Mouse (Mus musculus): ENCODE data around the gene Eif2s1. TPM values are rescaled to one million over a fixed set of nuclear protein-coding genes. Genes with fewer than 3 reads are reported as not detected.

Eif2s1 gene
- polyA plus RNA-seq (2015; fragmentation: Nextera tagmentation; extraction: Ambion mirVana): 152 and 167 TPM in 2 replicates

DNA sequence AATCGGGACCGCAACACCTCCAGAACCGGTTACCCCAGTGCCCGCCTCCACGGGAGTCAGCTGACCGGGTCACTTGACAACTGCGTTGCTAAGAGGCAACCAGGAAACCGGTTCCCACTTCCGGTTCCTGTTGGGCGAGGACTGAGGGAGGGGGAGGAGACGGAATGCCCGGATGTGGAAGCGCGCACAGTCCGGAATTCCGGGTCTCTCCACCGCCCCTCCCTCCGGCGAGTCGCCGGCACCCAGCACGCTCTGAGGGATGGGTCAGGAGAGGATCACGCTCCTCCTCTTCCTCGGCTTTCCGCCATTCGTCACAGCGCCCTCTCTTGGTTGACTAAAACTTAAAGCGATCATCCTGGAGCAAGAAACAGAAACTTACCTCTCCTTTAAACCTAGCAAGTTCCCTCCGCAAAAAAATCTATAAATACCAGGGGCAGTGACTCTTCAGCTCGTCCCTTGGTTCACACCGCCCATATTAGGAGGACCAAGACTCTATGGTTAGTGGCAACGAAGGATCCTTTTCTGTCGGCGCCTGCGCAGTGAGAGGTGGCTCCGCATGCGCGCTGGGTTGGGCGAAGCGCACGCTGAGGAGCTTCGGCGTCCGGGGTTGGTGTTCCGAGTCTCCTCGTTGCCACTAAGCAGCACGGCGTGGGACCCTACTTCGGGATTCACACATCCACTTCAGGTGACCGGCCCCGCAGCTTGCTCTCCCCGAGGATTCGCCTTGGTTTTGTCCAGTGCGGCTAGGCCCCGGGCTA, at the start of gene Eif2s1, which contains the start of gene Atp6v1d:
Gene Eif2s1 (plus strand): TSS at position 324 of the 758 bp plus-strand sequence.
Gene Atp6v1d (minus strand): TSS at position 143 of the 758 bp plus-strand sequence.
- peak; percentile 100 for ATAC-seq (ENCODE audit: extremely low read depth, insufficient number of reproducible peaks, low FRiP score, low TSS enrichment)
- under 1% methylated on average over 55 of the region's 55 CpGs for WGBS

DNA sequence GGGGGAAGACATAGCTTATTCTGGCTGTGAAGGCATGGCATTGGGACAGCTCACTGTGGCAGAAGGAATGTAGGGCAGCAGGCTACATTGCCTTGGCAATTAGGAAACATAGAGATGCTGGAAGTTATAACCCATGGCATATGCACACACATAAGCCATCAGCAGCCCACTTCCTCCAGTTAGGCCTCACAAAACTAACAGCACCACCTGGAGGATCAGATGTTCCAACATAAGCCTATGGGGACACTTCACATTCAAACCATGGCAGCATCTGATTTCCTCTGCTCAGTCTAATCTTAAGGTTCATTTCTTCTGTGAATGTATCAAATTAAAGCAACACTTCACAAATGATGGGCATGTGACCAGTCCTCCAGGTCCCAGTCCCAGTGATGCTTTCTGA, 47.2 kb upstream of the Eif2s1 start:
- ATAC-seq (ENCODE audit: extremely low read depth, insufficient number of reproducible peaks, low FRiP score, low TSS enrichment): no peak
- Histone ChIP-seq H3K27me3 (replicated peaks) (no peaks in the 10 kb centered on the region), H3K4me1 (peaks cover 4% of the 10 kb centered on the region; the same call in 1 of the 2 replicates), H3K9me3 (no peaks in the 10 kb centered on the region), H3K27ac (replicated peaks) (no peak overlapping the region), H3K9ac (no peak overlapping the region), H3K36me3 (peaks cover 31% of the 10 kb centered on the region), H3K4me3 (no peak overlapping the region), H3K4me2 (no peak overlapping the region)

More for the DNA sequence above, at the start of gene Eif2s1, which contains the start of gene Atp6v1d:
- H3K4me3 ChIP-seq: peak within 1 kb of the TSS; percentile 91
- H3K4me1 ChIP-seq: peaks cover 40% of the 10 kb centered on the region
- no peaks in the 10 kb centered on the region for H3K27me3 ChIP-seq (replicated peaks)
- no peaks in the 10 kb centered on the region for H3K9me3 ChIP-seq
- peak within 1 kb of the TSS; percentile 89 for H3K4me2 ChIP-seq
- peak within 1 kb of the TSS; percentile 96 for H3K9ac ChIP-seq
- H3K36me3 ChIP-seq: peaks cover 15% of the 10 kb centered on the region
- peak within 1 kb of the TSS; percentile 93 for H3K27ac ChIP-seq (replicated peaks)

DNA sequence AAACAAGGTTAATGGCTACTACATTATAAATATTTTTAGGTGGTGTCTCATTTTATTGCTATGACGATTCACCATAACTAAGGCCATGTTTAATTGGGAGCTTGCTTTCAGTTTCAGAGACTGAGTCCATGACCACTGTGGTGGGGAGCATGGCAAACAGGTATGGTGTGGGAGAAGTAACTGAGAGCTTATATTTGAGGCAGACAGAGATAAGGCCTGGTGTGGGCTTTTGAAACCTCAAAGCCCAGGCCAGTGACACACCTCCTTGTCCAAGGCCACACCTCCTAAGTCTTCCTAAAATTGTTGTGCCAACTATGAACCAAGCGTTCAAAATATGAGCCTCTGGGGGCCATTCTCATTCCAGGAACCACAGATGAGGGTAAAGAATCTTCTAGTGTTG, 27.1 kb upstream of the Eif2s1 start:
- 86% methylated on average over 2 of the region's 2 CpGs for WGBS
- no peak overlapping the region for H3K9ac ChIP-seq
- H3K4me1 ChIP-seq: no peaks in the 10 kb centered on the region
- no peak for ATAC-seq (ENCODE audit: extremely low read depth, insufficient number of reproducible peaks, low FRiP score, low TSS enrichment)
- H3K4me2 ChIP-seq: no peak overlapping the region
- H3K27ac ChIP-seq (replicated peaks): no peak overlapping the region
- no peak overlapping the region for H3K4me3 ChIP-seq
- peaks cover 74% of the 10 kb centered on the region for H3K36me3 ChIP-seq
- no peaks in the 10 kb centered on the region for H3K27me3 ChIP-seq (replicated peaks)
- no peaks in the 10 kb centered on the region for H3K9me3 ChIP-seq

DNA sequence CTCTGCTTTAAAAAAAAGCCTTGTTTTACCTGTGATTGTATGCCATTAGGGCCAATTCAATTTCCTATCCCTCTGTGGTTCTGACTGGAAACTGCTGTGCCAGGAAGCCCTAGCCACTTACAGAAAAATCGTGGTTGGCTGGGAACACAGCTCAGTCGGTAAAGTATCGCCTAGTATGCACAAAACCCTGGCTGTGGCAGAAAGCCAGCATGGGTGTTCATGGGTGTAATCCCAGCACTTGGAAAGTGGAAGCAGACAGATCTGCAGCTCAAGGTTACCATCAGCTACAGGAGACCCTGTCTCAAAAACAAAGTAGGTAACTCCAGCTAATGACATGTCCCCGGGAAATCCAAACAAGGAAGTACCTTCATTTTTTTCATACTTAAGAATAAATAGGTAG, 21.7 kb upstream of the Eif2s1 start:
- no peak overlapping the region for H3K27ac ChIP-seq (replicated peaks)
- no peak overlapping the region for H3K4me2 ChIP-seq
- no peak for ATAC-seq (ENCODE audit: extremely low read depth, insufficient number of reproducible peaks, low FRiP score, low TSS enrichment)
- peaks cover 6% of the 10 kb centered on the region; the same call in 1 of the 2 replicates for H3K4me1 ChIP-seq
- 84% methylated on average over 4 of the region's 4 CpGs for WGBS
- no peaks in the 10 kb centered on the region for H3K27me3 ChIP-seq (replicated peaks)
- peaks cover 88% of the 10 kb centered on the region for H3K36me3 ChIP-seq
- H3K4me3 ChIP-seq: no peak overlapping the region
- no peak overlapping the region for H3K9ac ChIP-seq
- no peaks in the 10 kb centered on the region for H3K9me3 ChIP-seq

DNA sequence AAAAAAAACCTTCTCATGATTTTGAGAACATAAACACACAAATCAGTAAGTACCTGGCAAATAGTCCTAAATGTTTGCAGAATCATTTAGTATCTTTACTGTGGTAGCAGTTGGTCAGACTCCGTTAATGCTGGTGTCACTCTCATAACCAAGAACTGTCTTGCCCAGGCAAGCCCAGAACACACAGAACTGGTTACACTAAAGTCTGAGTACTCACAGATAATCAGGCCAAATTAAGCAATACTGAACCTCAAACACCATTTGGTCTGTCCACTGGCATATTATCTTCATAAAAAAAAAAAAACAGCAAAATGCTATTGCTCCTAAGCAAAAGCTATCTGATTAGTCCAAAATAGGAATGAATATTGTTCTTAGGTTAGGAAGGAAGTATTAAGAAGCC, 19.2 kb upstream of the Eif2s1 start:
- Histone ChIP-seq H3K9ac (no peak overlapping the region), H3K4me3 (no peak overlapping the region), H3K27ac (replicated peaks) (no peak overlapping the region), H3K9me3 (no peaks in the 10 kb centered on the region), H3K36me3 (peaks cover 87% of the 10 kb centered on the region), H3K27me3 (replicated peaks) (no peaks in the 10 kb centered on the region), H3K4me1 (peaks cover 6% of the 10 kb centered on the region; the same call in 1 of the 2 replicates), H3K4me2 (no peak overlapping the region)
- WGBS: 82% methylated on average over 1 of the region's 1 CpGs
- no peak for ATAC-seq (ENCODE audit: extremely low read depth, insufficient number of reproducible peaks, low FRiP score, low TSS enrichment)

DNA sequence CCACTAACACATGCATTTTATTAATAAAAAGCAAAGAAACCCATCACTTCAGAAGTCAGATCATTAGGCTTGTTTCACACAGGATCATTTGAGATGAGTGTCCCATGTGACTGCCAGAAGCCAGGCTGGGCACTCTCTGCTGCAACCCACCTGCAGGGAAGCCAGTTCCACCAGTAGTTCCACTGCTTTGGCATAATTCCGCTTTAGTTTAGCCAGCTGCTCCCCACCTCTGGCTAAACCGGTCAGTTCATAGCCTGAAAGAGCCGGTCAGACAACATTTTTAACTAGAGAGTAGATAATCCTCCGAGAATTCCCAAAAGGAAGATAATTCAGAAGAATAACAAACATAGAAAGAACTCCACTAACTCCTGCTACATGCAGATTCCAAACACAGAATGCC, 13.4 kb upstream of the Eif2s1 start:
- Histone ChIP-seq H3K36me3 (peaks cover 75% of the 10 kb centered on the region), H3K4me1 (no peaks in the 10 kb centered on the region), H3K27me3 (replicated peaks) (no peaks in the 10 kb centered on the region), H3K27ac (replicated peaks) (no peak overlapping the region), H3K9me3 (no peaks in the 10 kb centered on the region), H3K4me3 (no peak overlapping the region), H3K9ac (no peak overlapping the region), H3K4me2 (no peak overlapping the region)
- ATAC-seq (ENCODE audit: extremely low read depth, insufficient number of reproducible peaks, low FRiP score, low TSS enrichment): no peak
- 88% methylated on average over 4 of the region's 4 CpGs for WGBS

DNA sequence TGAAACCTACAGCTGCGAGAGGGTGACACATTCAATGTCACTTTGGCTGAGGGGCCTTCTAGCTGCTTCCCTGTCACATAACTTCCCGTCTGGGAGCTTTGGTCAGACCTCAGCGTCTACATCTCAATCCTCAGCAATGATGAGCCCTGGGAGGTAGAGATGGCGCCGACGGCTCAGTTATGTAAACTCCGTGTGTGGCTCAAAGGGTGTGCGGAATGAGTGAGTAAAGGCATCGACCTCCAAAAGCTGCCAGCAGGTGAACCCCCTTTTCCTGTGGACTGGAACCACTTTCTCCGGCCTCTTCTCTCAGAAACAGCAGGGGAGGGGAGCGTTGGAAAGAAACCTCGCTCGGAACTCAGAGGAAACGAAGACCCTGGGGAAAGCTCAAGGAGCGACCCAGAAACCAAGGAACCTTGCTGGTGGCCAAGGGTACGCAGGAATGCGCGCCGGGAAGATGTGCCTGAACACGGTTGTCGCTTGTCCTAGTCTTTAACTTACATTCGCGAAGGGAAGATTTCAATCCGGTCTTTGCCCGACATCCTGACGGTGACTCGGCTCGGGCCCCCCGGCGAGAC, 611 bp upstream of the Eif2s1 start:
- H3K27ac ChIP-seq (replicated peaks): peak overlapping the region; percentile 69
- under 1% methylated on average over 30 of the region's 30 CpGs for WGBS
- peaks cover 40% of the 10 kb centered on the region for H3K4me1 ChIP-seq
- H3K36me3 ChIP-seq: peaks cover 21% of the 10 kb centered on the region
- no peaks in the 10 kb centered on the region for H3K27me3 ChIP-seq (replicated peaks)
- peak overlapping the region; percentile 87 for H3K9ac ChIP-seq
- peak overlapping the region; percentile 89 for H3K4me2 ChIP-seq
- H3K4me3 ChIP-seq: peak overlapping the region; percentile 91
- no peak for ATAC-seq (ENCODE audit: extremely low read depth, insufficient number of reproducible peaks, low FRiP score, low TSS enrichment)
- no peaks in the 10 kb centered on the region for H3K9me3 ChIP-seq

DNA sequence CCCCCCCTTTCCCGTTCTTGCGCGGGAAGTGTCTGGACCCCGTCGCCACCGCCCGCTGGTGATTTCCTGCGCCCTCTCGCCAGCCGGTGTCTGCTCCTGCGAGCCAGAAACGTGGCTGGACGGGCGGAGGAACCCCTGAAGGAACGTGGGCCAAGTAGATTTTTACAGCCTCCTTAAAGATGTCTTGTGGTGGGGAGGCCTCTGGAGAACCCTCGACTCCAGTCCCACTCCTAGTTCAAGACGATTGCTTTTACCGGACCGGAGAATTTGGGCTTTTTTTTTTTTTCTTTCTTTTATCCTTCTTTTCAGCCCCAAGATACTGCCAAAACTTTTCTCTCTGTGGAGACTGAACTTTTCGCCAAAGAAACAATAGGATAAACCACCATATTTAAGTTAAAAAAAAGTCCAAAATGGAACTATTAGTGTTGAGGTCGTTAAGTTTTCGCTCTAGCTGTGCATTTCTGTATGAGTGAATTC, 673 bp downstream of the Eif2s1 start:
- ATAC-seq (ENCODE audit: extremely low read depth, insufficient number of reproducible peaks, low FRiP score, low TSS enrichment): no peak; the same call in 1 of the 2 replicates
- 0% methylated on average over 22 of the region's 22 CpGs for WGBS

DNA sequence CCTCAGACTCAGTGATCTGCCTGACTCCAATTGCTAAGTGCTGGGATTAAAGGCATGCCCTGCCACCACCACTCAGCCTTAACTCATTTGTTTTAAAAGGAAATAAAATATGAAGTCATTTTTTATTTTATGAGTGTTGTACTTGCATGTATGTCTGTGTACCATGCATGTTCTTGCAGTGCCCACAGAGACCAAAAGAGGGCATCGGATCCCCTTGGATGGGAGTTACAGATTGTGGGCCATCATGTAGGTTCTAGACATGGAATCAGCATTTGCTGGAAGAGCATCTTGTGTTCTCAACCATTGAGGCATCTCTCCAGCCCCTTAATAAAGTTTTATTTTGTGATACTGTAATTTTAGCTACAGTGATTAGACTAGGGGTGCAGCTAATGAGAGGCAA, 3.8 kb downstream of the Eif2s1 start:
- no peak overlapping the region for H3K4me3 ChIP-seq
- no peak overlapping the region for H3K9ac ChIP-seq
- H3K27ac ChIP-seq (replicated peaks): no peak overlapping the region
- H3K4me2 ChIP-seq: no peak overlapping the region
- H3K9me3 ChIP-seq: no peaks in the 10 kb centered on the region
- ATAC-seq (ENCODE audit: extremely low read depth, insufficient number of reproducible peaks, low FRiP score, low TSS enrichment): no peak
- H3K27me3 ChIP-seq (replicated peaks): no peaks in the 10 kb centered on the region
- peaks cover 41% of the 10 kb centered on the region for H3K36me3 ChIP-seq
- WGBS: 89% methylated on average over 1 of the region's 1 CpGs
- peaks cover 22% of the 10 kb centered on the region for H3K4me1 ChIP-seq

More for the DNA sequence above, 673 bp downstream of the Eif2s1 start:
- Histone ChIP-seq H3K9me3 (no peaks in the 10 kb centered on the region), H3K4me2 (peak overlapping the region; percentile 82), H3K9ac (peak overlapping the region; percentile 96), H3K27ac (replicated peaks) (peak overlapping the region; percentile 93), H3K4me1 (peaks cover 40% of the 10 kb centered on the region), H3K4me3 (peak overlapping the region; percentile 91), H3K27me3 (replicated peaks) (no peaks in the 10 kb centered on the region), H3K36me3 (peaks cover 15% of the 10 kb centered on the region)

DNA sequence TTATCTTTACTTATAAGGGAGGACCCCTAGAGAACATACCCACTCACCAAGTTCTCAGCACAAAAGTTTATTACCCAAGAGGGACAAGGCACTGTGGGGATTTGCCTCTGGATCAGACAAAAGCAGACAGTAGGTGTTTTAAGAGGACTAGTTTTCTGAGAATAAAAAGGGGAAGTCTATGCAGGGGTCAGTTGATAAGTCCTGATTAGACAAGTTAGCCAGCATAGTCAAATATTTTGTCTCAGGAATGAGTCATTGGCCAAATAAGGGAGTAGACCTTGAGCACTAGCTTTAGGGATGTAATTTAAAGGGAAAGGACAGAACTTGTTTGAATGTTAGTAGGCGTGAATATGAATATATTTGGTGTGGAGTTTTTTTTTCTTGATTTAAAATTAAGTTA, 6.5 kb downstream of the Eif2s1 start:
- H3K4me1 ChIP-seq: peaks cover 14% of the 10 kb centered on the region
- H3K4me3 ChIP-seq: no peak overlapping the region
- ATAC-seq (ENCODE audit: extremely low read depth, insufficient number of reproducible peaks, low FRiP score, low TSS enrichment): no peak
- H3K9ac ChIP-seq: no peak overlapping the region
- no peak overlapping the region for H3K4me2 ChIP-seq
- H3K36me3 ChIP-seq: peaks cover 56% of the 10 kb centered on the region
- 91% methylated on average over 1 of the region's 1 CpGs for WGBS
- no peaks in the 10 kb centered on the region for H3K27me3 ChIP-seq (replicated peaks)
- no peak overlapping the region for H3K27ac ChIP-seq (replicated peaks)
- no peaks in the 10 kb centered on the region for H3K9me3 ChIP-seq

DNA sequence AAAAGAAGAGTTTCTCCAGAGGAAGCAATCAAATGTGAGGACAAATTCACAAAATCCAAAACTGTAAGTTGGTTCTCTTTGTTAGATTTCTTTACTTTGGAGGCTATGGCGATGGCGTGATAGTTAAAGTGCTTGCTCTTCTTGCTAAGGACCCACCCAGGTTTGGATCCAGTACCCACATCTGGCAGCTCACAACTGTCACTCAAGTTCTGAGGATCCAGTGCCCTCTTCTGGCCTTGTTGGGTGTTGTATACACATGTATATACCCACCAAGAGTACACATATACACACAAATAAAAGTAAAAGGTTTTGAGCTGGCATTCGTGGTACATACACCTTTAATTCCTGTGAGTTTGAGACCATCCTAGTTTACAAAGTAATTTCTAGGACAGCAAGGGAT, 13.0 kb downstream of the Eif2s1 start:
- H3K4me2 ChIP-seq: no peak overlapping the region
- H3K36me3 ChIP-seq: peaks cover 79% of the 10 kb centered on the region
- 97% methylated on average over 3 of the region's 3 CpGs for WGBS
- H3K4me1 ChIP-seq: no peaks in the 10 kb centered on the region
- ATAC-seq (ENCODE audit: extremely low read depth, insufficient number of reproducible peaks, low FRiP score, low TSS enrichment): no peak
- no peak overlapping the region for H3K9ac ChIP-seq
- no peak overlapping the region for H3K4me3 ChIP-seq
- H3K9me3 ChIP-seq: no peaks in the 10 kb centered on the region
- H3K27me3 ChIP-seq (replicated peaks): no peaks in the 10 kb centered on the region
- H3K27ac ChIP-seq (replicated peaks): no peak overlapping the region
